8 mouse cellular contexts compared by ENCODE assay signal in the genomic region with DNA sequence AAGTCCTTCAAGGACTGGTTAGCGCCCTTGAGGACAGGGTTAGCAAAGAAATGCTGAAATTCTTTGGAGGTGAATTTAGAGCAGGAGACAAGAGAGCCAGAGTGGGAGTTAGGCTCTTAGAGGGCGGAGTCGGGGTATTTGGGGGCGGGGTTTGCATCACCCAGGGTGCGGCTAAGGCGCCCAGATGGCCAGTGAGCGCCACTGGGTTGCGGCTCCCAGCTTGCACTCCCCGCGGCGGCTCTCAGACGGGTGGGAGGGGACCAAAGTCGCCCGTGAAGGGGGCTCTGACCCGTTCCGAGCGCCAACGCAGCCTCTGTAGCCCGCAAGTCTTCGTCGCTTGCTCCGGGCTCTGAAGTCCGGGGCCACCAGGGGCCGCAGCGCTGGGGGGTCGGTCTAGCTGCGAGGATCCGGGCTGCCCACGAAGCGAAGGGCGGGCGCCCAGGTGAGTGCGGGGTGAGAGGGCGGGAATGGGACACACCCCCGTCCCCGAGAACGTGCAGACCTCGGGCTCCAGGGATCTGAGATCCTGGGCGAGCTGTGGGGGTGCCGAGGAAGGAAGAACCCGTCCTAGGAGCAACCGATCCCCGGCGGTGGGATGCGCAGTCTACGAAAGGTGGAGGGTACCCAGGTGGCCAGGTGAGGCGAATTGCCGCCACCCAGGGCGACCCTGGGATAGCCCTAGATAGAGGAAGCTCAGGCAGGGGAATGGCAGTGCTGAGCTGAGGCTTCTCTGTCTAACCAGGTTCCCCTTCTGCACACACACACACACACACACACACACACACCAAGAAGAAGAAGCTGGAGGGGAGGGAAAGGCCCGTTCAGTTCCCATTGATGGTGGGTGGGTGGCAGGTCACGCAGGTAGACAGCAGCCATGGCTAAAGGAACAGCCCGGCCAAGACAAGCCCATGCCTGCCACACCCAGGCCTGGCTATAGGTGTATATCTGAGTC. TPM values are rescaled to one million over a fixed set of nuclear protein-coding genes. Genes with fewer than 3 reads are reported as not detected.
DNase-seq lines count a peak whose midpoint lies in the region; ATAC-seq and TF ChIP-seq lines count a peak whose summit lies in the region.

A gene (plus strand): TSS at position 156 of the 952 bp plus-strand sequence.

- no peaks in the 10 kb centered on the region for H3K9me3 ChIP-seq in embryonic facial prominence, embryonic 12.5 days
- H3K9me3 ChIP-seq in heart, embryonic 14.5 days (ENCODE audit: control insufficient read depth, low read length) = no peaks in the 10 kb centered on the region
- H3K9me3 ChIP-seq in kidney, postnatal 0 days (replicated peaks; ENCODE audit: low read length) = no peaks in the 10 kb centered on the region

- peak; percentile 38 to 58 for DNase-seq in right cerebral cortex, postnatal 10 days (ENCODE audit: low spot score in 2 of 2)
- DNase-seq in right cerebral cortex, postnatal 36 days (ENCODE audit: low spot score in 2 of 2) = no peak
- DNase-seq in kidney, postnatal 0 days (ENCODE audit: low spot score) = peak; percentile 62
- peak; percentile 77 for DNase-seq in lung, postnatal 25 days (ENCODE audit: low spot score)
- DNase-seq in retina, postnatal 1 day = peak; percentile 71
- DNase-seq in frontal cortex, postnatal 25 days (ENCODE audit: low spot score in 2 of 2) = no peak

- H3K4me2 ChIP-seq in embryonic facial prominence, embryonic 12.5 days (replicated peaks) = peak within 1 kb of the TSS; percentile 74
- peak within 1 kb of the TSS; percentile 75 for H3K4me2 ChIP-seq in heart, embryonic 14.5 days (ENCODE audit: low read length)
- H3K4me2 ChIP-seq in kidney, postnatal 0 days (ENCODE audit: low read length) = peak within 1 kb of the TSS; percentile 88

- H3K36me3 ChIP-seq in embryonic facial prominence, embryonic 12.5 days = no peaks in the 10 kb centered on the region
- no peaks in the 10 kb centered on the region for H3K36me3 ChIP-seq in heart, embryonic 14.5 days (ENCODE audit: control insufficient read depth, insufficient read depth, low read length)
- no peaks in the 10 kb centered on the region for H3K36me3 ChIP-seq in kidney, postnatal 0 days (ENCODE audit: insufficient read depth, low read length)

- TF ChIP-seq CTCF in kidney, postnatal 0 days (IDR thresholded peaks at IDR 0.05; ENCODE audit: low read depth) = peak; percentile 17; the same call in 1 of the 2 replicates

- peak; percentile 29; the same call in 1 of the 2 replicates for ATAC-seq in embryonic facial prominence, embryonic 12.5 days (ENCODE audit: insufficient number of reproducible peaks, insufficient read depth, low FRiP score, low TSS enrichment)
- no peak; the same call in 1 of the 2 replicates for ATAC-seq in heart, embryonic 14.5 days (ENCODE audit: insufficient number of reproducible peaks, insufficient read depth, low FRiP score, low read depth)
- no peak; the same call in 1 of the 2 replicates for ATAC-seq in kidney, postnatal 0 days (replicated peaks; ENCODE audit: low FRiP score, low read depth)

- peaks cover 62% of the 10 kb centered on the region for H3K27me3 ChIP-seq in embryonic facial prominence, embryonic 12.5 days
- H3K27me3 ChIP-seq in heart, embryonic 14.5 days (ENCODE audit: control insufficient read depth, insufficient read depth, low read length) = peaks cover 52% of the 10 kb centered on the region
- no peaks in the 10 kb centered on the region for H3K27me3 ChIP-seq in kidney, postnatal 0 days (ENCODE audit: insufficient read depth, low read length)

- WGBS in embryonic facial prominence, embryonic 12.5 days = 3% methylated on average over 52 of the region's 52 CpGs
- 3% methylated on average over 52 of the region's 52 CpGs for WGBS in heart, embryonic 14.5 days
- 5% methylated on average over 52 of the region's 52 CpGs for WGBS in kidney, postnatal 0 days

- no peak within 1 kb of the TSS for H3K9ac ChIP-seq in embryonic facial prominence, embryonic 12.5 days
- peak within 1 kb of the TSS; percentile 46; the same call in 1 of the 2 replicates for H3K9ac ChIP-seq in heart, embryonic 14.5 days (ENCODE audit: low read length)
- peak within 1 kb of the TSS; percentile 35; the same call in 1 of the 2 replicates for H3K9ac ChIP-seq in kidney, postnatal 0 days (ENCODE audit: low read depth, low read length)

- H3K27ac ChIP-seq in embryonic facial prominence, embryonic 12.5 days = no peak within 1 kb of the TSS
- H3K27ac ChIP-seq in heart, embryonic 14.5 days (replicated peaks in 1 of 2; ENCODE audit: control insufficient read depth in 1 of 2, insufficient read depth in 1 of 2, low read depth in 2 of 2, low read length in 2 of 2) = no peak within 1 kb of the TSS
- no peak within 1 kb of the TSS for H3K27ac ChIP-seq in kidney, postnatal 0 days

- peak within 1 kb of the TSS; percentile 41 for H3K4me3 ChIP-seq in embryonic facial prominence, embryonic 12.5 days
- H3K4me3 ChIP-seq in heart, embryonic 14.5 days (ENCODE audit: control insufficient read depth in 1 of 2, insufficient read depth in 1 of 2, low read depth in 1 of 2, low read length in 2 of 2) = peak within 1 kb of the TSS; percentile 36 to 46
- H3K4me3 ChIP-seq in kidney, postnatal 0 days (replicated peaks; ENCODE audit: low read depth, low read length) = peak within 1 kb of the TSS; percentile 42

- 0 out of 2 replicates have a peak, but pooled peaks cover 6% of the 10 kb centered on the region for H3K4me1 ChIP-seq in embryonic facial prominence, embryonic 12.5 days
- peaks cover 0 to 6% of the 10 kb centered on the region in 2 experiments; a peak in 2 of 4 replicates for H3K4me1 ChIP-seq in heart, embryonic 14.5 days (ENCODE audit: control insufficient read depth in 2 of 2, insufficient read depth in 2 of 2, low read length in 2 of 2)
- peaks cover 9% of the 10 kb centered on the region for H3K4me1 ChIP-seq in kidney, postnatal 0 days (replicated peaks; ENCODE audit: insufficient read depth, low read length)

RNA-seq across cellular contexts. Expression of the gene that starts here (rescaled TPM):
- polyA plus RNA-seq in embryonic facial prominence, embryonic 12.5 days (2016; fragmentation: Nextera tagmentation; extraction: Ambion mirVana) = 4.0 and 4.2 TPM in 2 replicates
- 1.9 and 2.5 TPM in 2 replicates for polyA plus RNA-seq in heart, embryonic 14.5 days (2014; fragmentation: Nextera tagmentation; extraction: Ambion mirVana)
- 3.6 and 4.3 TPM in 2 replicates for polyA plus RNA-seq in kidney, postnatal 0 days (2015; fragmentation: Nextera tagmentation; extraction: Ambion mirVana)

Comparison
In these comparisons a context has a peak if more than half of its experiments do, and no peak if none do; other contexts are left out.
1. DNase-seq: peak in right cerebral cortex, postnatal 10 days (2 of 2), kidney, postnatal 0 days (single experiment), lung, postnatal 25 days (single experiment) and retina, postnatal 1 day (single experiment); none in right cerebral cortex, postnatal 36 days (0 of 2) and frontal cortex, postnatal 25 days (0 of 2).
2. Peak in every context shown above with its lines, with median percentiles within 50 percentile points of each other: H3K4me2 ChIP-seq and H3K4me3 ChIP-seq.